Mouse (Mus musculus) heart, embryonic 11.5 days (tissue): ENCODE data around the gene Isy1. TPM values are rescaled to one million over a fixed set of nuclear protein-coding genes. Genes with fewer than 3 reads are reported as not detected.
"Not testable (repeated sequence)": the region's sequence is repeated elsewhere in the genome, so short reads cannot be mapped to it uniquely, and the experiment has no call there.

ENCODE experiments used
- ATAC-seq: fragments of 200-750 bp; cut with Nextera tagmentation; replicated peaks from 2 replicates; pipeline ENCODE4 v1.8.0; 2017; ENCODE audit warnings: moderate library complexity; ENCODE audit not compliant: insufficient number of reproducible peaks, low FRiP score, low TSS enrichment
- H3K27ac ChIP-seq: fragments of 300-500 bp; sonication (generic); 2 replicates; pipeline ENCODE4 v1.5.1; 2014; ENCODE audit warnings: mild to moderate bottlenecking, low read depth, low read length
- H3K27me3 ChIP-seq: fragments of 300-500 bp; sonication (generic); 2 replicates; pipeline ENCODE4 v1.6.1; 2014; ENCODE audit warnings: mild to moderate bottlenecking, low read length, mixed read lengths; ENCODE audit not compliant: control insufficient read depth, insufficient read depth
- H3K36me3 ChIP-seq: fragments of 300-500 bp; sonication (generic); 2 replicates; pipeline ENCODE4 v1.6.1; 2014; ENCODE audit warnings: mild to moderate bottlenecking, low read length, moderate library complexity, mixed read lengths; ENCODE audit not compliant: control insufficient read depth, insufficient read depth
- H3K4me1 ChIP-seq: fragments of 300-500 bp; sonication (generic); 2 replicates; pipeline ENCODE4 v1.6.1; 2014; ENCODE audit warnings: low read length; ENCODE audit not compliant: control insufficient read depth, insufficient read depth
- H3K4me2 ChIP-seq: fragments of 300-500 bp; sonication (generic); 2 replicates; pipeline ENCODE4 v1.6.1; 2014; ENCODE audit warnings: mild to moderate bottlenecking, moderate library complexity
- H3K4me3 ChIP-seq: fragments of 300-500 bp; sonication (generic); 2 replicates; pipeline ENCODE4 v1.5.1; 2014; ENCODE audit warnings: low read depth, low read length
- H3K9ac ChIP-seq: fragments of 300-500 bp; sonication (generic); 2 replicates; pipeline ENCODE4 v1.6.1; 2014; ENCODE audit warnings: mild to moderate bottlenecking, low read depth, low read length, moderate library complexity
- H3K9me3 ChIP-seq: fragments of 300-500 bp; sonication (generic); replicated peaks from 2 replicates; pipeline ENCODE4 v1.6.1; 2016; ENCODE audit warnings: low read length; ENCODE audit not compliant: control insufficient read depth
- WGBS: fragments of 180-500 bp; shearing (Covaris S2); extraction: QIAGEN DNeasy Blood & Tissue Kit; methylation state at CpG from one replicate; pipeline ENCODE4 v1.1.7; 2014; ENCODE audit not compliant: insufficient replicate concordance; 5-methylcytosine and 5-hydroxymethylcytosine counted together
- polyA plus RNA-seq: library from polyadenylated mRNA; unstranded; fragments of >200 nt; fragmentation: Nextera tagmentation; extraction: Ambion mirVana; gene quantifications from 2 replicates; pipeline ENCODE4 v1.2.1, GENCODE M21; 2014

Gene Isy1
- polyA plus RNA-seq, 1 experiment from 2014 or later, result 28.1 TPM

DNA sequence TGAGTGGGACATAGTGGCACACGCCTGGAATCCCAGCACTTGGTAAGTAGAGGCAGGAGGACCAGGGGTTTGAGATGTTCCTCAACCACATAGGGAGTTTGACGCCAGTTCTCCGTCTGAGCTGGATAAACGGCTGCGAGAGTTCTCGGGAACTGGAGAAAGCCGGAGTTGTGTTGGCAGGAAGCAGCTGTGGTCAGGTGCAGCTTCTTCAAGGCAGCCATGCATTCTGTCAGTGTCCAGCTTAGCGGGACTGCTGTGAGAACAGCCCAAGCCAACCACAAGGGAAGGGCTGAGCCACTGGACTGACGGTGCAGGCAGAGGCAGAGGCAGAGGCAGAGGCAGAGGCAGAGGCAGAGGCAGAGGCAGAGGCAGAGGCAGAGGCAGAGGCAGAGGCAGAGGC is 63.7 kb downstream of the Isy1 start:
- 79% methylated on average over 9 of the region's 9 CpGs for WGBS
- H3K36me3 ChIP-seq, result no peaks in the 10 kb centered on the region

DNA sequence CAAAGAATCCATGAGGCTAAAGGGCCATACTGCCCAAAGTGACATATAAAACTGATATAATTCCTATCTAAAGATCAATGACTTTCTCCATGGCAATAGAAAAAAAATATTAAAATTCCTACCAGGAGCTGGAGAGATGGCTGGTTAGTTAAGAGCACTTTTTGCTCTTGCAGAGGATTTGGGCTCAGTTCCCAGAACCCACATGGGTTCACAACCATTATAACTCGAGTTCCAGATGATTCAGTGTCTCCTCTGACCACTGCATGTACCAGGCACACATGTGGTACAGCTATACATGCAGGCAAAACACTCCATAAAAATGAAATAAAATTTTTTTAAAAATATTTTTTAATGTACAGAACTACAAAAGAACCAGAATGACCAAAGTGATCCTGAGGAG is 64.1 kb downstream of the Isy1 start:
- Histone ChIP-seq H3K4me3 (no peak overlapping the region), H3K9me3 (no peaks in the 10 kb centered on the region), H3K4me1 (no peaks in the 10 kb centered on the region), H3K36me3 (no peaks in the 10 kb centered on the region), H3K27me3 (no peaks in the 10 kb centered on the region), H3K27ac (no peak overlapping the region), H3K4me2 (no peak overlapping the region), H3K9ac (no peak overlapping the region)
- ATAC-seq, result no peak
- 50% methylated on average over 1 of the region's 1 CpGs for WGBS

More for the DNA sequence above, 63.7 kb downstream of the Isy1 start:
- Histone ChIP-seq H3K27me3 (no peaks in the 10 kb centered on the region), H3K9me3 (no peaks in the 10 kb centered on the region), H3K27ac (no peak overlapping the region), H3K4me3 (no peak overlapping the region), H3K9ac (no peak overlapping the region), H3K4me2 (no peak overlapping the region), H3K4me1 (no peaks in the 10 kb centered on the region)
- no peak for ATAC-seq

DNA sequence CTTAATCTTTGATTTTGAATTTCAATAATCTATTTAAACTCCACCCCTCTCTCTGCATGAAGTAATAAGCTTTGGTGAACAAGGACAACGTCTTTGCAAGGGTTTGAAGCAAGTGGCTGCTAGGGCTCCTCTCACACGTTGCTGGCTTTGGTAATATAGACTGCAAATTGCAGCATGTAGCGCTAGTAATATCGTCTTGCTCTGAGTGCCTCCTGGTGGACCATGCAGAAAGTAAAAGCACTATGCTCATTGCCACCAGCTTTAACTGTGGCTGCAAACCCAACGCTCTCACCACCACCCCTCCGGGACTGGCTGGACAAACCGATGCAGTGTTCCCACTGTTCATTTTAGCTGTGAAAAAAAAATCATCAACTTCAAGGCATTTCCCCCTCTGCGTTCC is 68.0 kb downstream of the Isy1 start:
- Histone ChIP-seq H3K27ac (no peak overlapping the region), H3K4me2 (no peak overlapping the region), H3K9me3 (no peaks in the 10 kb centered on the region), H3K36me3 (no peaks in the 10 kb centered on the region), H3K4me1 (no peaks in the 10 kb centered on the region), H3K9ac (no peak overlapping the region), H3K4me3 (no peak overlapping the region), H3K27me3 (no peaks in the 10 kb centered on the region)
- WGBS, result 53% methylated on average over 8 of the region's 8 CpGs
- no peak for ATAC-seq

DNA sequence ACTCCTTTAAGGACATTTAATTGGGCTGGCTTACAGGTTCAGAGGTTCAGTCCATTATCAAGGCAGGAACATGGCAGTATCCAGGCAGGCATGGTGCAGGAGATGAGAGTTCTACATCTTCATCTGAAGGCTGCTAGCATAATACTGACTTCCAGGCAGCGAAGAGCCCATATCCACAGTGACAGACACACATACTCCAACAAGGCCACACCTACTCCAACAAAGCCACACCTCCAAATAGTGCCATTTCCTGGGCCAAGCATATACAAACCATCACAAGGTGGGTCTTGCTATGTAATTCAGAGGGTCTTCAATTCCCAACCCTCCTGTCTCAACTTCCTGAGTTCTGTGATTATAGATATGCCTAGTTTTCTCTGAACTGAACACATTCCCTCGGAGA is 74.3 kb downstream of the Isy1 start:
- not testable (repeated sequence) for H3K9ac ChIP-seq, ATAC-seq, H3K4me3 ChIP-seq, H3K4me2 ChIP-seq, H3K27me3 ChIP-seq, H3K4me1 ChIP-seq, H3K36me3 ChIP-seq, H3K9me3 ChIP-seq, H3K27ac ChIP-seq
- 89% methylated on average over 2 of the region's 2 CpGs for WGBS

Other genes starting within 250 kb of the Isy1 start
- 1.8 and 3.0 TPM in 2 replicates for gene Prokr1, start 248.1 kb downstream of the Isy1 start, polyA plus RNA-seq
- gene Aplf, start 166.6 kb downstream of the Isy1 start, polyA plus RNA-seq, result 9.3 and 10.1 TPM in 2 replicates
- 0.25 TPM in 1 of 2 replicates, not detected in the other for gene Efcc1, start 107.9 kb downstream of the Isy1 start, polyA plus RNA-seq
- gene Gp9, start 60.7 kb downstream of the Isy1 start, polyA plus RNA-seq, result 6.1 and 7.1 TPM in 2 replicates
- 6.4 and 6.9 TPM in 2 replicates for gene Rab43, start 26.6 kb downstream of the Isy1 start, polyA plus RNA-seq
- 2.3 TPM in 2 replicates for gene Gm45140, start 3.0 kb downstream of the Isy1 start, polyA plus RNA-seq
- 886 and 909 TPM in 2 replicates for gene Cnbp, start 12.3 kb upstream of the Isy1 start, polyA plus RNA-seq
- gene Copg1, start 49.0 kb upstream of the Isy1 start, polyA plus RNA-seq, result 118 and 151 TPM in 2 replicates
- gene Hmces, start 75.1 kb upstream of the Isy1 start, polyA plus RNA-seq, result 28.5 and 28.7 TPM in 2 replicates
- gene H1fx, start 142.8 kb upstream of the Isy1 start, polyA plus RNA-seq, result 20.4 and 22.7 TPM in 2 replicates
- 227 and 245 TPM in 2 replicates for gene Rab7, start 206.5 kb upstream of the Isy1 start, polyA plus RNA-seq
- 234 and 256 TPM in 2 replicates for gene Rpn1, start 245.7 kb upstream of the Isy1 start, polyA plus RNA-seq